Mouse (Mus musculus) left cerebral cortex, postnatal 10 days (tissue): Measurements from ENCODE around the gene Man1c1. TPM values are rescaled to one million over a fixed set of nuclear protein-coding genes. Genes with fewer than 3 reads are reported as not detected.
A peak's percentile ranks its signal among the peaks of the same experiment; 100 is the strongest.

ENCODE experiments used
- DNase-seq, 2 experiments: peaks; one replicate each; pipeline ENCODE4 v3.0.0; 2021 to 2022; ENCODE audit warnings: low spot score in 2 of 2, mixed read lengths in 1 of 2; ENCODE audit errors: extremely low spot score in 1 of 2
- intact Hi-C: fragments of 180-260 bp; cut with DNase I; formaldehyde crosslinking; loops from one replicate; pipeline ENCODE4 v1.15.1; 2025
- total RNA-seq, 2 experiments: library from RNA; stranded (reverse); gene quantifications; 2 replicates each; pipeline ENCODE4 v1.2.3; 2021

Gene Man1c1
- total RNA-seq, 2 experiments from 2014 or later, result 19.9 to 20.1 TPM

GRCm38 (mm10) chr4:134548169-134548938 lies 155.7 kb downstream of the Man1c1 start:
- intact Hi-C loops, result loop anchor here (10.0 kb wide), 1 partner anchor 336 kb away; no protein-coding TSS in a partner anchor
- DNase-seq, result no peak

DNA sequence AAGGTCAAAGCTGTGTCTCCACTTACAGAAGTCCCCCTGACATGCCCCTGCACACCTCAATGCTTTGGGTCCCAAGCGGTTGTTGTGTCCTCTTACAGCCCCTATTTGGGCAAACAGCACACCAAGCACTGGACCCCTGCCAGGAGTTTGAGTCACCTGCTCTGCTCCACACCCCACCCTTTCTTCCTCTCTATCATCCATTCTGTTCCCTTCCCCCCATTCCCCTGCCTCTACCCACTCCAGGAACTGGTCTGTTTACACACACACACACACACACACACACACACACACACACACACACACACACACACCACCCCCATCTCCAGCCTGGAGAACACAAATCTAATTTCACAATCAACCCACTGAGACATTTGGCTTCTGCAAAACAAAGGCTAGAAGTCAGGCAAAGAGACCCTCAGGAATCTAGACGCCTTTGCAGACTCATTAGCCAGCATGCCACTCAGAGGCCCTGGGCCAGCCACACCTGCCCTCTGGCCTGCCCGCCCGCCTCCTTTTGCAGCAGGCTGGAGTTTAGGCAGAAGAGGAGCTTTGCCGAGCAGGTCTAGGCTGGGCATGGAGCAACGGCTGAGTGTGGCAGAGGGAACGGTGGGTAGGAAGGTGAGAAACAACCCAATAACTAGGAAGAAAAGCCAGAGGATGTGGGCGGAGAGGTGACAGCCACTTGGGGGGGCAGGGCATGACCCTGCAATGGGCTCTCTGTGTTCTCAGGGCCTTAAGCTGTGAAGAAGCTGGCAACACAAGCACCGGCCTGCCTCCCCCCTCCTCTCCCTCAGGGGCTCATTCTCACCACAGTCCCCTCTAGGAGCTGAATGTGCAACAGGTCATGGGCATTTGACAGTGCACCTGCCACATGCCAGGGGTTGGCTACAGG lies 157.0 kb downstream of the Man1c1 start:
- intact Hi-C loops, result loop anchor here (10.0 kb wide), 1 partner anchor 338 kb away; no protein-coding TSS in a partner anchor
- DNase-seq, result no peak

GRCm38 (mm10) chr4:134543261-134543660 lies 160.8 kb downstream of the Man1c1 start:
- DNase-seq, result peak; percentile 84 to 89
- intact Hi-C loops, result loop anchor here (5.0 to 10.0 kb wide), 2 partner anchors 254 to 342 kb away; no protein-coding TSS in a partner anchor

- DNase-seq, result no peak
- intact Hi-C loops, result loop anchor here (5.0 to 10.0 kb wide), 2 partner anchors 255 to 342 kb away; no protein-coding TSS in a partner anchor
Measured at GRCm38 (mm10) chr4:134542726-134543125, 161.4 kb downstream of the Man1c1 start.

DNA sequence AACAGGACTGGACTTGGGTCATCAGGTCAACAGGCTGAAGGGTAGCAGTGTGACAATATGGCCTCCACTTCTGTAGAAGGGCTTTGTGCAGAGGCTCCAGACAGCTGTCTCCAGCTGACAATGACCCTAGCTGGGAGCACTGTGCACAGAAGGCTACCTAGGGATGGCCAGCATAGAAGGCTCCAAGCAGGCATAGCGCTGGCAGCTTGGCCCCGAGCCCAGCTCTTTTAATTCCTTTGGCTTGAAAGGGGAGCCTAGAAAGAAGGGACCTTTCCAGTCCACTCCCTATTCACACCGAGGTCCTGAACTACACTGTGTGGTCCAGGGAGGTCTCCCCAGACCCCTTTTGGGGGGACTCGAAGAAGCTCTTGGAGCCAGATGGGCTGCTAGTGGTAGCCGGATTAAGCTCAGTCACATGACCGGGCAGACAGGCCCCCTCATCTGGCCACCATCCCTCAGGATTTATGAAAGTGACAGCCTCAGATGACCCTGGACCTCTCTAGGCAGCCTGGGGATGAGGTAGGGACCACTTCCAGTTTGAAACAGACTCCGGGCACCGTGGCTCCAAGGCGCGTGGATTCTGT lies 165.0 kb downstream of the Man1c1 start:
- intact Hi-C loops, result no loop called here

GRCm38 (mm10) chr4:134535787-134536151 lies 168.3 kb downstream of the Man1c1 start:
- no peak for DNase-seq
- intact Hi-C loops, result no loop called here

More for the DNA sequence above, 165.0 kb downstream of the Man1c1 start:
- no peak for DNase-seq

GRCm38 (mm10) chr4:134534932-134535786 lies 168.9 kb downstream of the Man1c1 start, which contains the start of gene Mtfr1l:
Gene Mtfr1l (minus strand): TSS chr4:134535387.
- intact Hi-C loops, result no loop called here
- DNase-seq, result peak; percentile 95 to 99

DNA sequence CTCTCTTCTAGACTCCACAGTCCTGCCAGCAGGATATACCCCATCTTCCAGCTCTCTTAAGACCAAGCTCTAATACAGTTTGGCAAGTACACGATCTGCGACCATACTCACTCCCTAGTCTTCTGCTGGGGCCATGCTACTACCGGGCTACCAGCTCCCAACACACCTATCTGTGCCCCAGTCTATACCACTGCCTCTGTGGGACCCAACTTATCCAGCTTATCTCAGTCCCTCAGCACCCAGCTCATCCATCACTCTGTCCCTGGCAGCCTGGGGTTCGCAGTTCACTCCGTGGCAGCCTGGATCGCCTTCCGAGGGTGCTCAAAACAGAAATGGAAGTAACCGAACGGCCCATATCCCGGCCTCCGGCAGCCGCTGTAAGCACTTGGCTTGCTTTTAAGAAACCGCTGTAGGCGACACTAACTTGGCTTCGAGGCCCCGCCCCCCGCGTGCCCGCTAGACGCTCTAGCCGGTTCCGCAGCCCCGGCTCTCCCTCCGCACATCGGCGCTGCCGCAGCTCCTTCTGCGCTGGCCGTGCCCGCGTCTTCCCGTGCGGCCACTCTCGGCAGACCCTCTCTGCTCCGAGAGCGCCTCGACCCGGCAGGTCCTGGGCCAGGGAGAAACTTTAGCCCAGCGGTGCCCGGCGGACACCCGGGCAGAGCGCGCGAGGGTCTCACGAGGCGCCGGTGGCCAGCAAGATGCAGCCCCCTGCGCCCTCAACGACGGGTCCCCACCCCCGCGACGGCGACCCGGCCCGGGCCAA lies 169.8 kb downstream of the Man1c1 start:
- DNase-seq, result peak in 1 of 2 experiments; percentile 86
- intact Hi-C loops, result no loop called here

DNA sequence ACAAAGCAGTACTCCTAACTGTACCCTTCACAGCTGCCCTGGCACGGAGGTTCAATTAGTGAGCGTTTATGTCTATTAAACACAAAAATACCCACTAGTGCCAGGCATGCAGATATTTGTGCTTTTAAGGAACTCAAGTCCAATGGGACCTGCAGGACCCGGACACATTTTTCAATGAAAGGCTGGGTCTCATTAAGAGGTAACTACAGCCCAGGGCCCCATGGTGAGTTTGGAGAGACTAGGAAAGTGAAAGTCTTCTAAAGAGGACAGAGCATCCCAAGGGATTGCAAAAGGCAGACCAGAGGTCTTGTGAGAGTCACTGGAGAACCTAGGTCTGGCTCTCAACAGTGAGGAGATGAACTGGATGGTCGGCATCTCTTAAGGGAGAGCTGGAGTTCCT lies 170.7 kb downstream of the Man1c1 start:
- DNase-seq, result no peak
- intact Hi-C loops, result no loop called here

DNA sequence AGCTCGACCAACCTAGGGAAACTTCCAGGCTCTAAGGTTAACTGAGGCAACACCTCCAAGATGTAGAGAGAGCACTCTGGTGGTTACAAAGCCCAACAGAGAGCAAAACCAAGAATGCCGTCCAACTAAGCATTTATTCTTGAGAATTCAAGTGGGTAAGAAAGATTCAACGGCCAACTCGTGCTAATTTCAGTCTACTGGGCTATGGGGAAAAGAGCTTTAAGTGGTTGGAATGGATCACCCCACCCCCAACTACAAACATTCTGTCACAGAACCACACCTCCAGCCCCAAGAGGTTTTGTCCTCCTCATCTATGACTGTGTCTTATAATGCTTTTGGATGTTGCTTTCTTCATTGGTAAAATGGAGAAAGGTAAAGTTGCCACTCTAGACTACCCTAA lies 171.2 kb downstream of the Man1c1 start:
- intact Hi-C loops, result no loop called here

DNA sequence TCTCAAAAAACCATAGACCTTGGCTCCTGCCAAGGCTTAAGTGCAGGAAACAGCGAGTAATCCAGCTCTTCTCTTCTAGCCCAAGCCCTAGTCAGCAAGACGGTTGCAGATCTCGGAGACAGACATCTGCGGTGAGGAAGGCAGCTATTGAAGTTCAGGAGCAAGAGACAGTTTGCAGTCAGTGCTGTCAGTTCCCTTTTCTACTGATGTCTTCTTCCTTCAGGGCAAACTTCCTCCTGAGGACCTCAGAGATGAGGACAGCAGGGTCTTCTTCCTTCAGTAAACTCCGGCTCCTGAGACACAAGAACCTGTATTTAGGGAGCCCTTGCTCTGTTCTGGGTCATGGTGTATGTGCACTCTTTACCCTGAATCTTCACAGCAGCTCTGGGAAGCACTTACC lies 177.9 kb downstream of the Man1c1 start:
- intact Hi-C loops, result no loop called here
- DNase-seq, result no peak

More for the DNA sequence above, 171.2 kb downstream of the Man1c1 start:
- DNase-seq, result no peak

DNA sequence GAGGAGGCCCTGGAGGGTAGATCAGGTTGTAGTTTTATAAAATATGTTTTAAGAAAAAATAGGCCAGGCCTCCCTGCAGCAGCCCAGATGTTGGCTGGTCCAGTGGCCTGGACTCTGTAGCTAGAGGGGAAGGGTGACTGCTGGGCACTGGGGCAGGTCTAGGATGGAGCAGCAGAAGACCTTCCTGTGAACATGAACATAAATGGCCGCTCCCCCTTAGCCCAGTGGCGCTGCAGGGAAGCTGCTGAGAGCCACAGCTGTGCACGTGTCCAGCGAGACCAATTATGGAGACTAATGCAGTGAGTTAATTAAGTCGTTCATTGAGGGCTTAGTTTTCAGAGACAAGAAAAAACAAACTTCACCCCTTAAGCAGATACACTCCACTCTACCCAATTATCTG lies 178.3 kb downstream of the Man1c1 start:
- DNase-seq, result no peak
- intact Hi-C loops, result no loop called here

DNA sequence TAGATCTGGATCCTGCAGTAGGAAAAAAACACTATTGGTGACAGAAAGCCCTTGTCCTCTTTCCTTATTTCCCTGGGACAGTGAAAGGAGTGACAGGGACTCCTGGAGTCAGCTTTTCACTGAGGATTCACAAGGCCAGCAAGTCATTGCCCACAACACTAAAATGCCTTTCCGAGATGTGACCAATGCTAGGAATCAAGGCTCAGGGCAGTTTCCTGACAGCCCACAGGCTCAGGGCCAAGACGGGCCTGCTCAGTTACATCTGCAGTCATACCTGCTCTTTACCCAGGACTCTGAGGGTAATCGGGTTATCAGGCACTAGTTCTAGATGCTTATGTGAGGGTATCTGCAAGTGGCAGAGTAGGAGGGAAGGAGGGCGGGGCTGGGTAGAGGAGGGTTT lies 180.6 kb downstream of the Man1c1 start:
- DNase-seq, result peak in 1 of 2 experiments; percentile 18
- intact Hi-C loops, result no loop called here

DNA sequence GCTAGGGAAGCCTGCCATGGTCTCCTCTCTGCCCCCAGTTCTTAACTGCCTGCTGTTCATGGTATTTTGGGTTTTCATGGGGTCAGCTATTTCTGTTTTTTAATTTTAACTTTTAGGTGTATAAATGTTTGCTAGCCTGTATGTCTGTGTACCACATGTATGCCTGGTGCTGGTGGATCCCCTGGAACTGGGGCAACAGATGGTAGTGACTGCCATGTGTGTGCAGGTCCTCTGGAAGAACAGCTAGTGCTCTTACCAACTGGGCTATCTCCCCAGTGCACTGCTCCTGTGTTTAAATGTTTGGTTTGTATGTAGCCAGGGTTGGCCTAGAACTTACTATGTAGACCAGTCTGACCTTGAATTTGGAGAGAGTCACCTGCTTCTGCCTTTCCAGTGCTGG lies 184.8 kb downstream of the Man1c1 start:
- intact Hi-C loops, result no loop called here
- no peak for DNase-seq

DNA sequence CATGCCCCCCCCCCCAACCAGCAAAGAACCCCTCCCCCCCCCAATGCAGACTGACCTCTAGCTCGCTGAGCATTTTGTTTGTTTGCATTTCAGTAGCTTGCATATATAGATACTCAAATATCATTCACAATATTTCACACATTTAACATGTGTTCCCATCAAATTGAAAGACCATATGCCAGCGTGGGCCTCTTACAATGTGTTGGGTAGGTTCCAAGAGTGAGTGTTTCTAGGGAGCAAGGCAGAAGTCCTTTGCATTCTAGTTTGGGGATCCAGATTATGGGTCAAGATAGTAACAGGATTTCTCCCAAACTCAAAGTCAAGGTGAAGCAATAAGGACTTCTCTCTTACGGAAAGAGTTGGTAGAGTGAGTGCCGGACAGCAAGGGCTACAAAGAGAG lies 185.5 kb downstream of the Man1c1 start:
- DNase-seq, result no peak
- intact Hi-C loops, result no loop called here

GRCm38 (mm10) chr4:134517719-134518118 lies 186.4 kb downstream of the Man1c1 start:
- no peak for DNase-seq
- intact Hi-C loops, result no loop called here

- intact Hi-C loops, result no loop called here
- no peak for DNase-seq
Measured at GRCm38 (mm10) chr4:134516981-134517380, 187.1 kb downstream of the Man1c1 start.

DNA sequence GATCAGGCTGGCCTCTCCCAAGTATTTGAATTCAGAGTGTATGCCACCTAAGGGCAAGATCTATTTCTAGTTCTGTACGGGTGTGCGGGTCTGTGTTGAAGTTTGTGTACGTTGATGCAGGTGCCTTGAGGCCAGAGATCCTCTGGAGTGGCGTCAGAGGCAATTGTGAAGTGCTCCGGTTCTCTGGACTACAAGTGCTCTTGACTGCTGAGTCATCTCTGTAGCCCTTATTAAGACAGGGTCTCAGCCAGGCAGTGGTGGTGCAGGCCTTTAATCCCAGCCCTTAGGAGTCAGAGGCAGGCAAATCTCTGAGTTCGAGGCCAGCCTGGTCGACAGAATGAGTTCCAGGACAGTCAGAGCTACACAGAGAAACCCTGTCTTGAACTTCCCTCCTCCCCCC lies 188.5 kb downstream of the Man1c1 start:
- intact Hi-C loops, result no loop called here

More for the DNA sequence above, 188.5 kb downstream of the Man1c1 start:
- DNase-seq, result no peak
